Mouse (Mus musculus): ENCODE data around the gene Cygb. TPM values are rescaled to one million over a fixed set of nuclear protein-coding genes. Genes with fewer than 3 reads are reported as not detected.
"Not testable (repeated sequence)": the region's sequence is repeated elsewhere in the genome, so short reads cannot be mapped to it uniquely, and the experiment has no call there.

The Cygb gene
- total RNA-seq, 2 experiments from 2014 or later = 46.2 to 57.9 TPM

GRCm38 (mm10) chr11:116674616-116675379 lies 20.7 kb upstream of the Cygb start:
- no peak for DNase-seq

- DNase-seq = no peak
These were observed 19.3 kb upstream of the Cygb start for GRCm38 (mm10) chr11:116673410-116673809.

- no peak for DNase-seq
These were observed 18.5 kb upstream of the Cygb start for GRCm38 (mm10) chr11:116672595-116672994.

- no peak for DNase-seq
These were observed 17.8 kb upstream of the Cygb start for GRCm38 (mm10) chr11:116671845-116672434.

- peak; percentile 99 for DNase-seq
These were observed 17.2 kb upstream of the Cygb start for GRCm38 (mm10) chr11:116671112-116671844.

GRCm38 (mm10) chr11:116670386-116670785 lies 16.3 kb upstream of the Cygb start:
- DNase-seq = no peak

- no peak for DNase-seq
These were observed 15.8 kb upstream of the Cygb start for GRCm38 (mm10) chr11:116669787-116670365.

GRCm38 (mm10) chr11:116669316-116669715 lies 15.2 kb upstream of the Cygb start:
- no peak for DNase-seq

GRCm38 (mm10) chr11:116668839-116669238 lies 14.7 kb upstream of the Cygb start:
- no peak for DNase-seq

GRCm38 (mm10) chr11:116668381-116668825 lies 14.3 kb upstream of the Cygb start:
- no peak for DNase-seq

GRCm38 (mm10) chr11:116667930-116668329 lies 13.8 kb upstream of the Cygb start:
- no peak for DNase-seq

- DNase-seq = not testable (repeated sequence)
These were observed 12.9 kb upstream of the Cygb start for GRCm38 (mm10) chr11:116667012-116667411.

GRCm38 (mm10) chr11:116666566-116666965 lies 12.5 kb upstream of the Cygb start:
- DNase-seq = no peak

GRCm38 (mm10) chr11:116665289-116665688 lies 11.2 kb upstream of the Cygb start:
- DNase-seq = no peak

- no peak for DNase-seq
These were observed 7.8 kb upstream of the Cygb start for GRCm38 (mm10) chr11:116661948-116662377.

- no peak for DNase-seq
These were observed 7.3 kb upstream of the Cygb start for GRCm38 (mm10) chr11:116661291-116661947.

GRCm38 (mm10) chr11:116660181-116660580 lies 6.1 kb upstream of the Cygb start:
- DNase-seq = no peak

- DNase-seq = no peak
These were observed 5.0 kb upstream of the Cygb start for GRCm38 (mm10) chr11:116659027-116659621.

- no peak for DNase-seq
These were observed 4.1 kb upstream of the Cygb start for GRCm38 (mm10) chr11:116658238-116658637.

GRCm38 (mm10) chr11:116657311-116658223 lies 3.5 kb upstream of the Cygb start:
- DNase-seq = peak; percentile 94

All from heart, postnatal 4 days (tissue).